Mouse (Mus musculus): ENCODE results near the gene Gm12169.
A peak's percentile ranks its signal among the peaks of the same experiment; 100 is the strongest.
"Not testable (repeated sequence)": the region's sequence is repeated elsewhere in the genome, so short reads cannot be mapped to it uniquely, and the experiment has no call there.

Gene Gm12169

GRCm38 (mm10) chr11:46523912-46524311 lies at the start of gene Gm12169:
Gene Gm12169, plus strand, starts transcription at chr11:46524212.
- DNase-seq = no peak

- DNase-seq = no peak
These were observed 49.8 kb upstream of the Gm12169 start for GRCm38 (mm10) chr11:46474220-46474619.

DNA sequence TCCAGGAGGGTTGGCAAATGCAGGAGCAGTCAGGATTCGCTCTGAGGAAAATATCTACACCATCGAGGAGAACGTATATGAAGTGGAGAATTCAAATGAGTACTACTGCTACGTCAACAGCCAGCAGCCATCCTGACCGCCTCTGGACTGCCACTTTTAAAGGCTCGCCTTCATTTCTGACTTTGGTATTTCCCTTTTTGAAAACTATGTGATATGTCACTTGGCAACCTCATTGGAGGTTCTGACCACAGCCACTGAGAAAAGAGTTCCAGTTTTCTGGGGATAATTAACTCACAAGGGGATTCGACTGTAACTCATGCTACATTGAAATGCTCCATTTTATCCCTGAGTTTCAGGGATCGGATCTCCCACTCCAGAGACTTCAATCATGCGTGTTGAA lies 44.7 kb upstream of the Gm12169 start:
- no peak for DNase-seq

- DNase-seq = no peak
These were observed 43.5 kb upstream of the Gm12169 start for GRCm38 (mm10) chr11:46480517-46480916.

DNA sequence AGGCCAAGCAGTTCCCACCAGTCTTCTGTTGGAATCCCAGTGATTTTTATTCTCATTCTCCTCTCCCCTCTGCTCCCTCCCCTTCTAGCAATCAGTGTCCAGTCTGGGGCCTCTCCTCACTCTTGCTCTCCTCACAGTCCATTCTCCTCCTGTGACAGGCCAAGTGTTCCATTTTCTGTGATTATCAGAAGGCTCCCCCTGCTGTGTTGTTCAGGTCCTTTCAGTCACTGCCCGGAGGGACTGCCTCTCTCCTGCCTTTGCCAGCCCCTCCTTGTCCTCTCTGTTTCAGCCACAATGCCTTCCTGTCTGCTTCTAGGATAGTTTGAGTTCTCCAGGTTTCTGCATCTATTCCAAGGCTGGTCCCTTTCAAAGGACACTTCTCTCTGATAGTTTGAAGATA lies 35.8 kb upstream of the Gm12169 start:
- no peak for DNase-seq

DNA sequence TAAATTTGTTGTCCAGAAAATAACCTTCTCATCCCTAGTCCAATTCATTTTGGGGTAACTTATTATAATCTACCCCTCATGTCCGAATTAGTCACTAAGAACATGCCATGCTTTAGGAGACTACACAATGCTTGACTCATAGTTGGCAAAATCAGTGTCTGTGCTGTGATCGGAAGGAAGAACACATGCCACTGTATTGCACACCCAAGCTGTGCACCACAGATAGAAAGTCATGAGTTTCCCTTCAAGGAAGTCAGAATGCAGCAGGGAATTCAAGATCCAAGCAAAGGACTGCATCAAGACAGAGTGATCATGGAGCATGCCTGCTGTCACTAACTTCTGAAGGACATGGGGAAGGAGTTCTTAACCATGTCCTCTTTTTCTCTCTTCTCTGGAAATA lies 35.4 kb upstream of the Gm12169 start:
- no peak for DNase-seq

DNA sequence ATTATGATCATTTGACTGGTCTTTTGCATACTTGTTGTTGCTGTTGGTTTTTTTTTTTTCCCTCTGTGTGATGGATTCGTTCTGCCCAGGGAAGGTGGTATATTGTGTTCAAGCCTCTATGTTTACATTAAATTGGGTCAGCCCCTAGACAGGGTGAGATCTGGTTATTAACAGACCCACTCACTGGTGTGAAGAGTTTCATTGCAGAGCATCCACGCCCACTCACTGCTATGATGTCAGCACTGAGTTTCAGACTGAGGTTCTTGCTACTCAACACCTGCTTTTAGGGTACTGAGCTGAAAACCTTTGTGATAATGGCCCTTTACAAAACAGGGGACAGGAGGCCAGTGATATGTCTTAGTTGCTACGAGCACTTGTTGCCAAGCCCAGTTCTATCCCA lies 16.9 kb upstream of the Gm12169 start:
- no peak for DNase-seq

GRCm38 (mm10) chr11:46509900-46510299 lies 14.1 kb upstream of the Gm12169 start:
- no peak for DNase-seq

- DNase-seq = not testable (repeated sequence)
These were observed 2.7 kb upstream of the Gm12169 start for GRCm38 (mm10) chr11:46521341-46521740.

DNA sequence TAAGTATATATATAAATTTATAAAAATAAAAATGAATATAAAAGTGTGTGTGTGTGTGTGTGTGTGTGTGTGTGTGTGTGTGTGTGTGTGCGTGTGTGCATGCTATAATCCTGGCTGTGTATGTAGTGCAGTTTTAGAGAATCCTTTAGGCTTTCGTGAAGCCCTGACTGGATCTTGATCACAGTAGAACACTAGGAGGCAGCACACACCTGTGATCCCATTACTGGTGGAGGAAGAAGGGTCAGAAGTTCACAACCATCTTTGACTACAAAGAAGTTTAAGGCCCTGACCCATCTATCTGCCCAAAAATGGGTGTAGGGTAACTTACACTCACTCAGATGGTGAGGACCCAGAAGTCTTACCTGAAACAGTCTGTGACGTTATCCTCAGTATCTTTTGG lies 1.3 kb upstream of the Gm12169 start:
- no peak for DNase-seq

DNA sequence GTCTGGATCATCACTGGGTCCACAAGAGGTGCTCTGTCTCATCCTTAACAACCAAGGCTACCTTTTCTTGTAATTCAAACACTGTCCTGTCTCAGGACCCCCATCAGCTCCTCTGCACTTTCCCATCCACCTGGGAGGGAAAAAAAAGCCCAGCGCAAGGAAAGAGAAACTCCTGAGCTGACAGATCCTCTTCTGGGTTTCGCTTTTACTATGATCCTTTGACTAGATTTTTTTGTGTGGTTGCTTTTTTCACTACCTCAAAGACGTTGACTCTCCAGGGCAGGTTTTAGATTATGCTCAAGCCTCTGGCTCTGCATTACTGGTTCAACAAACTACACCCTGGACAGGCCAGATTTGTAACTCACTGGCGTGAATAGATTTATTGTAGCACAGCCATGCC lies 6.1 kb downstream of the Gm12169 start:
- DNase-seq = no peak

DNA sequence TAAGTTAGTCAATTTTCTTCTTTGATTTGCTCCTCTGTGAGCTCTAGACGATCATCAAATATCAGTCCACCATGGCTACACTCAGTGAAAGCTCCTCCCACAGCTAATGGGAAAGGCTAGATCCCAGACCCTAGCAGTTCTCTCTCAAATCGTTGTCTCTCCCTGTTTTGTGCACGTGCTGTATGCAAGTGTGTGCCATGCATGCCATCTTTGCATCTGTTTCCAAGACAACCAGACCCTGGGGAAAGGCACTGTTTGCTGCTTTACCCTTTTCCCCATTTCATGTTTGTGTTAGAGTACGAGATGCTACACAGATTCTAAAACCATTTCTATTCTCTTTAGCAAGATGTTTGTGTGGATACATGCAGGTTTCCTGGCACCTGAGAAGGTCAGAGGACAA lies 13.0 kb downstream of the Gm12169 start:
- no peak for DNase-seq

- DNase-seq = no peak
These were observed 19.5 kb downstream of the Gm12169 start for GRCm38 (mm10) chr11:46543530-46543929.

DNA sequence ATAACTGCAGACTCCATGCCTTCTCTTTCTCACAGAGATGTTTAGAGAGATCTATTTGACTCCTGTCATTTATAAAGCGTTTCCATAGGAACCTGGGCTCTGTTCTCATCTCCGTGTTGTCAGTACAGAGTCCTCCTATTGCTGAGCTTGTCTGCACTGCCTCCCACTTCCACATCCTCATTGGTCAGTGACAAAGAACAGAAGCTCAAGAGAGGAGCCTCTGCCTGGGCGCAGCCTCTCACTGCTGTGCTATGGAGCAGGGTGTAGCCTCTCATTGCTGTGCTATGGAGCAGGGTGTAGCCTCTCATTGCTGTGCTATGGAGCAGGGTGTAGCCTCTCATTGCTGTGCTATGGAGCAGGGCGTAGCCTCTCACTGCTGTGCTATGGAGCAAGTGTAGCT lies 25.7 kb downstream of the Gm12169 start:
- no peak for DNase-seq

GRCm38 (mm10) chr11:46552741-46553140 lies 28.7 kb downstream of the Gm12169 start:
- DNase-seq = peak; percentile 8

DNA sequence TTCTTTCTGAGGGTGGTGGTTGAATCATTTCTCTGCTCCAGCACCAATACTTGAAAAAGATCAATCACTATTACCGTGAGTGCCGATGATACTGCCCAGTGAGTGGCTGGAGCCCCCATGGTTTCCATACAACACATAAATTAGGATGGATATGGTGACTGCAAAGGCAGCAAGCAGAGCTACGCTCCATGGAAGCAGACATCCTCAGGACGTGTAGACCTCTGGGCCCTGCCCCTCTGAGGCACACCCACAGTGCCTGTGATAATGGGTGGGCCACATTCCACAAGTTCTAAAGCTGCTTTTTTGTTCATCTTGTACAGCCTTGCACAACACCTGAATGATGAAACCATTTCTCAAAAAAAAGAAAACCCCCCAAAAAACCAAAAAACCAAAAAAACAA lies 37.1 kb downstream of the Gm12169 start:
- no peak for DNase-seq

DNA sequence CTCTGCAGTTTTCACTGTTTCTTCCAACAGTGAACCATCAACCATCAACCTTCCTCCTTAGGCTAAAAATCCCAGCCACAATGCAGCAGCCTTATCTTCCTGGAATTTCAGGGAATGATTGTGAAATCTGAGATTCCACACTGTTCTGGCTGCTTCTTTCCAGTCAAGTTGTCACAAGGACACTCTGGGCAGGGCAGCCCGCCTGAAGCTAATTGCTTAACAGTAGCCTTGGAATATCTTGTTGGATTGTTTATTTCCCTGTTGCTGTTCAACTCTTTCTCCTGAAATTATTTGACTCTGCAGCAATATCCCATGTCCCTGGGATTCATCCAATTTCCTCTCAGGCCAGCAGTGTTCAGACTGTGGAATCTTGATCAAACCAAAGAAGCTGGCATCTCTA lies 40.7 kb downstream of the Gm12169 start:
- no peak for DNase-seq

DNA sequence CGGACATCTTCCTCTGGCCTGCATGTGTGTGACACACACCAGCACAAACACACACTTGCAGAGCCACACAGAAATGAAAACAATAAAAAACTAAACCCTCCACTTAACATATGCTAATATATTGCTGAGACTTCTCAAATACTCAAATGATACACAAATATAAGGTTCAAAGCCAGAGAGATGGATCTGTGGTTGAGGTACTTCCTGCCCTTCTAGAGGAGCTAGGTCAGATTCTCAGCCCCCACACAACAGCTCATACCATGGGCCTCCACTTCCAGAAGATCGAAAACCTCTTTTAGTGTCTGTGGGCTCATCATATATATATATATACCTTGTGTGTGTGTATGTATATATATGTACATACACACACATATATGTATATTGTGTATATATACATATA lies 42.0 kb downstream of the Gm12169 start:
- DNase-seq = no peak

DNA sequence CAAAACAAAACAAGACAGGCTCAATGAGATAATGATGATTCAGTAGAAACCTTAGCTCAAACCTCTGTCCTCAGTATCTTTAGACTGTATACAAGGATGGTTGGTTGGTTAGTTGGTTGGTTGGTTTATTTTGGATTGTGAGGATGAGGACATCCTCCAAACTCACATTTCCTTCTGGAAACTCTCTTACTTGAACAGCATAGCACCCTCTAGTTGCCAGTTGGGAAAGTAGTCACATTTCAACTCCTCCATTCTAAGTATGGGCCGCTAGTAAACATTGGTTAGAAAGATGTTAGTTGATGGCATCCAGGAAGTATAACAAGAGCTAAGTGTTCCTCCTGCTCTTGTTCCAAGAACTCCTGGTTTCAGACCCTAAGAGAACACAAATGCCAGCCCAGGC lies 45.1 kb downstream of the Gm12169 start:
- DNase-seq = no peak

DNA sequence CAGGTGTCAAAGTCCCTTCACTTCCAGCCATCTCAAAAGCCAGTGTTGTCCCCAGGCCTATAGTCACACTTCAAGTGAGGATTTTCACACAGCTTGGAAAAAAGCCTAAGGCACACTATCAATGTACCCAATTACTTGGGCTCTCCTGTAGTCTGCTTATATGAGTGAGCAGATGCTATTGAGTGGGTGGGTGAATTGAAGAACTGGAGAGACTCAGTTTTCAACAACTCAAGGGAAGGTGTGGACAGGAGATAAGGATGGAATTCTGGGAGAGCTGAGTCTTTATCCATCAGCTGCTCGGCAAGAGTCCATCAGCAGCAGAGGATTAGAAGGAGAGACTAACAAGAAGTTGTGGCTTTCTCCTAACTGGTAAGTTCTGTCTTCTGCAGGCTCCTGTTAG lies 47.3 kb downstream of the Gm12169 start, which contains the start of gene BC053393:
TSS of gene BC053393 (plus strand) at position 210 of the 400 bp plus-strand sequence.
- no peak for DNase-seq

DNA sequence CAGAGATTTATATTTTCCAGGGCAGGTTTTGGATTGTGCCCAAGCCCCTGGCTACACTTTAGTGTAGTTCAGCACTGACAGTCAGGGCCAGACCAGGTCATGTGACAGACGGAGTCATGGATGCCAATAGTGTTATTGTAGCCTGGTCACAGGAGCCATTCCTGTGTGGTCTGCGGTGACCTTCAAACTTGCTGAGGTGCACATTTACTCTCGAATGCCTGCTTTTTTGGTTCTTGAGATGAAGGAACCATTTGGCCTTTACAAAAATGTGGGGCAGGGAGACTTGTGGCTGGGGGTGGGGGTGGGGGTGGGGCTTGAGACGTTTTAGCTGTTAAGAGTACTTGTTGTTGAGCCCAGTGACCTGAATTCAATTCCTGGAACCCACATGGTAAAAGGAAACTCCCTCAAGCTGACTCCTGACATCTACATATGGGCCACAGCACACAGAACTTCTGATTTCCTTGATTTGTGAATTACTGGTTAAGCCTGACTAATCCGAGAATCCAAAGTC lies 54.8 kb downstream of the Gm12169 start:
- no peak for DNase-seq

DNA sequence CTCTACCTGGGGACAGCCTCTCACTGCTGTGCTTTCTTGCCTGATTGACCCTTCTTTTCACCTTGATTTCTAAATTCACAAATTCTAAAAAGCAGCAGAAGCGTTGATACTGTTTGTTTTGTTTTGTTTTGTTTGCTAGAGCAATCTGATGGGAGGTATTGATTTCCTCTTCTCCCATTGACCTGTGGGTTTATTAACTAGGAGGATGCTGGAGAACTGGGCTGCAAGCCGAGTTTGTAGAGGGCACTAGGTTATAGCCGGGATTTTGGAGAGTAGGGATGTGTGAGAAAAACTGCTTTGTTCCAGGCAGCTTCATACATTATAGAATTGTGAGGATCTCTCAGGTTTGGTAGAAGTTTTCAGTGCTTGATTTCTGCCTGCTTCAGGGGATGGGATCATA lies 56.4 kb downstream of the Gm12169 start:
- no peak for DNase-seq

DNA sequence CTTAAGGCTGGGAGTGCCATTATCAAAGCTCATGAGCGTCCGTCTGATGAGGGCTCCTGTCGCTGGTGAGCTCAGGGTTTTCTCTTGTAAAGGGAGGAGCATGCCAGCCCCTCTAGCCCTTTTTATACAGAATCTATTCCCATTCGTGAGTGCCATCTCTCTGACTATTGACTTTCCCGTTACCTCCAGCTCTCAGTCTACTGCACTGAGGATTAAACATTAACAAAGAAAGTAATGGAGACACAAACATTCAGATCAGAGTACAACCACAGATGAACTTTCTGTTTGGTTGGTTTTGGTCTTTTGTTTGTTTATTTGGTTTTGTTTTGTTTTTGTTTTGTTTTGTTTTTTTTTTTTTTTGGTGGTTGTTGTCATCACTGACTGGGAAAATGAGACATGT lies 58.7 kb downstream of the Gm12169 start:
- DNase-seq = no peak

Data from right cerebral cortex, postnatal 14 days (tissue).